Mouse (Mus musculus) adipocyte (in vitro differentiated cells): ENCODE measurements around the gene Pcdh15.

ENCODE experiments used
- DNase-seq: peaks from one replicate; pipeline ENCODE4 v3.0.0-alpha.2; 2016; ENCODE audit warnings: low spot score

The Pcdh15 gene

GRCm38 (mm10) chr10:73098966-73099845 lies at the start of gene Pcdh15:
Pcdh15 (plus strand) TSS chr10:73099342.
- DNase-seq, result no peak

- no peak for DNase-seq
Observed at GRCm38 (mm10) chr10:73052074-73052473, 47.1 kb upstream of the Pcdh15 start.

GRCm38 (mm10) chr10:73059726-73060230 lies 39.4 kb upstream of the Pcdh15 start:
- no peak for DNase-seq

GRCm38 (mm10) chr10:73086703-73087102 lies 12.4 kb upstream of the Pcdh15 start:
- DNase-seq, result no peak

GRCm38 (mm10) chr10:73096531-73097135 lies 2.5 kb upstream of the Pcdh15 start:
- no peak for DNase-seq

- no peak for DNase-seq
Observed at GRCm38 (mm10) chr10:73097176-73097575, 2.0 kb upstream of the Pcdh15 start.

- no peak for DNase-seq
Observed at GRCm38 (mm10) chr10:73097979-73098378, 1.2 kb upstream of the Pcdh15 start.

GRCm38 (mm10) chr10:73099846-73100241 lies 702 bp downstream of the Pcdh15 start:
- DNase-seq, result no peak

- no peak for DNase-seq
Observed at GRCm38 (mm10) chr10:73103383-73103994, 4.3 kb downstream of the Pcdh15 start.

GRCm38 (mm10) chr10:73105893-73106292 lies 6.8 kb downstream of the Pcdh15 start:
- DNase-seq, result peak; percentile 12

- no peak for DNase-seq
Observed at GRCm38 (mm10) chr10:73137985-73138384, 38.8 kb downstream of the Pcdh15 start.

GRCm38 (mm10) chr10:73147543-73147942 lies 48.4 kb downstream of the Pcdh15 start:
- DNase-seq, result no peak

- DNase-seq, result no peak
Observed at GRCm38 (mm10) chr10:73147978-73148377, 48.8 kb downstream of the Pcdh15 start.

GRCm38 (mm10) chr10:73154544-73154943 lies 55.4 kb downstream of the Pcdh15 start:
- no peak for DNase-seq

- DNase-seq, result no peak
Observed at GRCm38 (mm10) chr10:73161757-73162156, 62.6 kb downstream of the Pcdh15 start.

- peak; percentile 2 for DNase-seq
Observed at GRCm38 (mm10) chr10:73216001-73216400, 116.9 kb downstream of the Pcdh15 start.

- DNase-seq, result no peak
Observed at GRCm38 (mm10) chr10:73242294-73242693, 143.2 kb downstream of the Pcdh15 start.

GRCm38 (mm10) chr10:73280438-73280837 lies 181.3 kb downstream of the Pcdh15 start:
- DNase-seq, result no peak

GRCm38 (mm10) chr10:73296456-73296855 lies 197.3 kb downstream of the Pcdh15 start:
- peak; percentile 5 for DNase-seq

GRCm38 (mm10) chr10:73301951-73302350 lies 202.8 kb downstream of the Pcdh15 start:
- DNase-seq, result no peak

GRCm38 (mm10) chr10:73306677-73307076 lies 207.5 kb downstream of the Pcdh15 start:
- no peak for DNase-seq

GRCm38 (mm10) chr10:73326861-73327260 lies 227.7 kb downstream of the Pcdh15 start:
- DNase-seq, result peak; percentile 71

GRCm38 (mm10) chr10:73333426-73333825 lies 234.3 kb downstream of the Pcdh15 start:
- no peak for DNase-seq
